Mouse (Mus musculus) heart, adult 2 months (tissue): Measurements from ENCODE around the gene Fhit.

Source experiments
- CTCF ChIP-seq: fragments of 200-600 bp; IDR thresholded peaks from 2 replicates; pipeline ENCODE4 v1.8.1; 2022; ENCODE audit warnings: antibody characterized with exemption, mild to moderate bottlenecking, moderate library complexity
- EP300 ChIP-seq: fragments of 200-500 bp; IDR thresholded peaks from 2 replicates; pipeline ENCODE4 v1.6.1; 2011; ENCODE audit warnings: low read depth, low read length, control low read depth; ENCODE audit not compliant: insufficient read depth
- POLR2A ChIP-seq: fragments of 200-500 bp; IDR thresholded peaks from 2 replicates; pipeline ENCODE4 v1.6.1; 2011; ENCODE audit warnings: mild to moderate bottlenecking, low read depth, low read length, control low read depth; ENCODE audit not compliant: insufficient read depth

DNA sequence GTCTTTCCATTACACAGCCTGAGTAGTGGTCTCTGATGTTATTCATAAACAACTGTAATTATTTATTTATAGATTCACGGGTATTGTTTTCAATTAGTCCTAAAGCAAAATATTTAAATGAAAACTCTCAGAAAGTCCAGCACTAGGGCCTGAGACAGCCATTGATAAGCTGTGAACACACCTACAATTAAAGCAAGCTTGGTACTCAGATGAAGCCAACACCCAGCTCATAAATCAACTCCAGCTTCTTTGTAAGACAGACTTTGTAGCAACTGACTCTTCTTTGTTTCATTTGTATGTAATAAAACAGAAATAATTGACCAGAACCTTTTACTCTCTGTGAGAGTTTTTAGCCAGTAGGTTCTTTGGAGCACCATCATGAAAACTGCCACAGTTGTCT is 681.2 kb downstream of the Fhit start:
- TF ChIP-seq CTCF, result no peak
- no peak for TF ChIP-seq EP300
- TF ChIP-seq POLR2A, result no peak
